Mouse (Mus musculus): ENCODE data around the gene Iscu. TPM values are rescaled to one million over a fixed set of nuclear protein-coding genes. Genes with fewer than 3 reads are reported as not detected.

Gene Iscu
- polyA plus RNA-seq (2021; fragmentation: Nextera tagmentation), result 368 and 372 TPM in 2 replicates
- long read RNA-seq, experiment 1, transcript Iscu-202 (4 exons, 1,395 nt), result minor isoform, 6 of 321 reads
- long read RNA-seq, experiment 1, transcript Iscu-203 (5 exons, 1,116 nt), result minor isoform, 5 of 321 reads
- long read RNA-seq, experiment 1, transcript Iscu-201 (5 exons, 957 nt), result major isoform, 271 of 321 reads
- long read RNA-seq, experiment 1, transcript Iscu-205 (5 exons, 489 nt), result minor isoform, 20 of 321 reads
- long read RNA-seq, experiment 1, partial matches to known transcripts, result 10 of 321 reads
- long read RNA-seq, experiment 1, other reads (novel, unspliced or antisense), result 7 of 321 reads
- long read RNA-seq, experiment 2, transcript Iscu-204 (4 exons, 773 nt), result minor isoform, 5 of 156 reads
- long read RNA-seq, experiment 2, transcript Iscu-205 (5 exons, 489 nt), result minor isoform, 8 of 156 reads
- long read RNA-seq, experiment 2, transcript Iscu-201 (5 exons, 957 nt), result major isoform, 94 of 156 reads
- long read RNA-seq, experiment 2, transcript Iscu-202 (4 exons, 1,395 nt), result minor isoform, 18 of 156 reads
- long read RNA-seq, experiment 2, partial matches to known transcripts, result 10 of 156 reads
- long read RNA-seq, experiment 2, other reads (novel, unspliced or antisense), result 17 of 156 reads

DNA sequence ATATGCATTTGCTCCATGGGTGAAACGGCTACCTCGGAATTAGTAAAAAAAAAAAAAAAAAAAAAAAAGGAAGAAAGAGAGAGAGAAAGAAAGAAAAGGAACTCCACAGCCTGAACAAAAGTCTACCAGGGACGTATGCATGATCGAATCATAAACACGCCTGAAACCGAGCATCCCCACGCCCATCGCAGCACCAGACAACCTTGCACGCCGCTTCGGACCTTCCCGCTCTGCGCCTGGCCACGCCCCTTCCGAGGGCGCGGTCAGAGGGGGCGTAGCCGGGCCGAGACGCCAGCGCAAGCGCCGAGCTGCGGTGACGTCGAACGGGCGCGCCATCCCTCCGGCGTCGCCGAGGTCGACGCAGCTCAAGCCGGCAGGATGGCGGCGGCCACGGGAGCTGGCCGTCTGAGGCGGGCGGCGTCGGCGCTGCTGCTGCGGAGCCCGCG, at the start of gene Iscu, which contains the start of gene Sart3:
Iscu (plus strand) TSS at position 299 of the 446 bp plus-strand sequence.
Sart3 (minus strand) TSS at position 61 of the 446 bp plus-strand sequence.

DNA sequence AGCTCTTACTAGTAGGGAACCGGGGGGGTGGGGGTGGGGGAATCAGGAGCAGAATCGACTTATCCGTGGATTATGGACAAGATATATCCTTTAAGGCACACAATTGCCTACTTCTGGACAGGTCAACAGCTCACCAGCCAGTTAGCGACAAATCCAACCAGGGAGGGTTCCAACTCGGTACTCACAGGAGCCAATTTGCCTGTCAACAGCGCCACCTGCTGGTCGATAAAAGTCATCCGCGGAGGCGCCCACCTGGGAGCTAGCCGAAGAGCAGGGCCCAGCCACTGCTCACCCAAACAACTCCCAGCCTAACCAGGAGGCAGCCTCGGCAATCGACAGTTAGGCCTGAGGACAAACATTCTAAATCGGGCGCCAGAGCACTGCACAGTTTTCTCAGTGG, 48.1 kb upstream of the Iscu start, which contains the start of gene 1700069L16Rik:
1700069L16Rik (minus strand) TSS at position 327 of the 400 bp plus-strand sequence.

GRCm38 (mm10) chr5:113735345-113736112, 37.0 kb upstream of the Iscu start, which contains the start of gene Ficd:
Gene Ficd, plus strand, starts transcription at chr5:113735803.

DNA sequence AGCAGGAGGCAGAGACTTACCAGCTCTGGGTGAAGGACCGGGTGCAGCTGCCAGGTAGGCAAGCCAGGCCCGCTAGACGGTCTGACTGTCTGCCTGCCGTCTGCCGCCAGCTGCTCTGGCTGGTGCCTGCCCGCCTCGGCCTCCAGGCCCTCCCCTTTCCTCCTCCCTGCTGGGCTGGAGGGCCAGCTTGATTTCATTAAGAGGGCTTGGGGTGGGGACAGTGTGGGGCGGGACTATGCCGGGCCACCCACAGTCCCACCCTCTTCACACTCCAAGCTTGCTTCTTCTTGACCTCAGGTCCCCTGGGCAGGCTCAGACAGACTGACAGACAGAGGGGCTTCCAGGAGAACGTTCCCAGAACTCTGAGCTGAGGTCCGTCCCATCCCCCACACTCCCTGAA, 27.7 kb downstream of the Iscu start, which contains the start of gene Tmem119:
Tmem119 (minus strand) TSS at position 237 of the 400 bp plus-strand sequence.

Other genes starting within 250 kb of the Iscu start
- 1.3 and 2.2 TPM in 2 replicates for gene Cmklr1, start 122.3 kb upstream of the Iscu start, polyA plus RNA-seq (2021; fragmentation: Nextera tagmentation)
- not detected in 2 replicates for gene 1700069L16Rik, start 48.0 kb upstream of the Iscu start, polyA plus RNA-seq (2021; fragmentation: Nextera tagmentation)
- 15.3 and 15.5 TPM in 2 replicates for gene Ficd, start 36.9 kb upstream of the Iscu start, polyA plus RNA-seq (2021; fragmentation: Nextera tagmentation)
- 7.2 and 7.3 TPM in 2 replicates for gene Sart3, start 238 bp upstream of the Iscu start, polyA plus RNA-seq (2021; fragmentation: Nextera tagmentation)
- gene Tmem119, start 27.8 kb downstream of the Iscu start, polyA plus RNA-seq (2021; fragmentation: Nextera tagmentation), result 26.4 and 27.0 TPM in 2 replicates
- 52.2 and 54.3 TPM in 2 replicates for gene Selplg, start 59.9 kb downstream of the Iscu start, polyA plus RNA-seq (2021; fragmentation: Nextera tagmentation)
- gene Coro1c, start 136.0 kb downstream of the Iscu start, polyA plus RNA-seq (2021; fragmentation: Nextera tagmentation), result 28.4 and 30.4 TPM in 2 replicates
- 6.3 and 10.8 TPM in 2 replicates for gene Ssh1, start 221.1 kb downstream of the Iscu start, polyA plus RNA-seq (2021; fragmentation: Nextera tagmentation)
- not detected in 2 replicates for gene Dao, start 231.0 kb downstream of the Iscu start, polyA plus RNA-seq (2021; fragmentation: Nextera tagmentation)

Measured in layer of hippocampus, adult 6 months (tissue).